Mouse (Mus musculus): ENCODE measurements around the gene C9.

Gene C9

GRCm38 (mm10) chr15:6492386-6492785 lies 47.3 kb downstream of the C9 start:
- DNase-seq: no peak

GRCm38 (mm10) chr15:6498396-6499070 lies 53.4 kb downstream of the C9 start:
- DNase-seq: no peak

- no peak for DNase-seq
Observed at GRCm38 (mm10) chr15:6500787-6501186, 55.7 kb downstream of the C9 start.

- no peak for DNase-seq
Observed at GRCm38 (mm10) chr15:6517525-6517924, 72.4 kb downstream of the C9 start.

- DNase-seq: no peak
Observed at GRCm38 (mm10) chr15:6519417-6520255, 74.5 kb downstream of the C9 start.

- DNase-seq: no peak
Observed at GRCm38 (mm10) chr15:6520505-6521155, 75.5 kb downstream of the C9 start.

GRCm38 (mm10) chr15:6522653-6523167 lies 77.6 kb downstream of the C9 start, which contains the start of gene Fyb:
Gene Fyb, plus strand, starts transcription at chr15:6522853.
- DNase-seq: no peak

GRCm38 (mm10) chr15:6524801-6525200 lies 79.7 kb downstream of the C9 start:
- no peak for DNase-seq

- no peak for DNase-seq
Observed at GRCm38 (mm10) chr15:6525386-6525785, 80.3 kb downstream of the C9 start.

- DNase-seq: no peak
Observed at GRCm38 (mm10) chr15:6533858-6534343, 88.8 kb downstream of the C9 start.

- no peak for DNase-seq
Observed at GRCm38 (mm10) chr15:6534592-6534991, 89.5 kb downstream of the C9 start.

- DNase-seq: no peak
Observed at GRCm38 (mm10) chr15:6539639-6540338, 94.7 kb downstream of the C9 start.

All from B cell, adult 2 months (primary cell).